Mouse (Mus musculus): ENCODE results near the gene Ttc28.
"Not testable (repeated sequence)": the region's sequence is repeated elsewhere in the genome, so short reads cannot be mapped to it uniquely, and the experiment has no call there.

The Ttc28 gene

GRCm38 (mm10) chr5:111243447-111244040 lies 363.9 kb downstream of the Ttc28 start:
- peak; percentile 80 for DNase-seq (ENCODE audit: low spot score)

DNA sequence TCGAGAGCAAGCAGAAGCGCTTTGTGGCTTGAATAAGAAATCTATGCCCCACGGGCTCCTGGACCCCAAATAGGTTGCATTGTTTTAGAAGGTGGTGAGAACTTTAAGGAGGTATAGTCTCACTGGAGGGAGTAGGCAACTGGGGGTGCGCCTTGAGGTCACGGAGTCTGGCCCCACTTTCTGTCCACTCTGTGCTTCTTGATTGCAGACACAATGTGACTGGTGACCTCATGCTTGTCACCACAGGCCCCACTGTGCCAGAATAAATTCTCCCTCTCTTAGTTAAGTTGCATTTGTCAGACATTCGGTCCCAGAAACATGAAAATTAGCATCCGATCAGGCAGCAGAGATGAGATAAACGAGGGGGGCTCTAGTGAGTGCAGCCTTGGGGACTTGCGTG lies 364.5 kb downstream of the Ttc28 start:
- no peak for DNase-seq (ENCODE audit: low spot score)

GRCm38 (mm10) chr5:111247571-111248265 lies 368.1 kb downstream of the Ttc28 start:
- DNase-seq (ENCODE audit: low spot score): no peak

- no peak for DNase-seq (ENCODE audit: low spot score)
Measured at GRCm38 (mm10) chr5:111252147-111252546, 372.5 kb downstream of the Ttc28 start.

- DNase-seq (ENCODE audit: low spot score): no peak
Measured at GRCm38 (mm10) chr5:111254362-111254761, 374.8 kb downstream of the Ttc28 start.

DNA sequence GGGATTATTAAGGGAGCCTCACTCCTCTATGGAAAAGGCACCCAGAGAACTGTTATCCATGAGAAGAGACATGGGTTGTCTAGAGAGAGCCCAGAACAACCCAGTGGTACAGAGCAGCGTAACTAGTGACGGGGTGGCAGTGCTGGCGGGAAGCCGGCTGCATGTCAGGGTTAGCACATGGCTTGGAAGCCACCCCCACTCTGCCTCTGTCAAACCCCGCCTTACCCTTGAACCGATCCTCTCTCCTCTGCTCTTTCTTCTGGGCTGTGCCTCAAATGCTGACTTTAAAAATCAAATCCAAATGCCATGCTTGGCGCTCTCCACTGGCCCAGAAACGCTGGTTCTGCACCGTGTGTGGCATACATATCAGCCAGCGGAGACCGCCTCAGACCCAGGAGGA lies 375.2 kb downstream of the Ttc28 start:
- DNase-seq (ENCODE audit: low spot score): no peak

GRCm38 (mm10) chr5:111256181-111256580 lies 376.6 kb downstream of the Ttc28 start:
- peak; percentile 77 for DNase-seq (ENCODE audit: low spot score)

DNA sequence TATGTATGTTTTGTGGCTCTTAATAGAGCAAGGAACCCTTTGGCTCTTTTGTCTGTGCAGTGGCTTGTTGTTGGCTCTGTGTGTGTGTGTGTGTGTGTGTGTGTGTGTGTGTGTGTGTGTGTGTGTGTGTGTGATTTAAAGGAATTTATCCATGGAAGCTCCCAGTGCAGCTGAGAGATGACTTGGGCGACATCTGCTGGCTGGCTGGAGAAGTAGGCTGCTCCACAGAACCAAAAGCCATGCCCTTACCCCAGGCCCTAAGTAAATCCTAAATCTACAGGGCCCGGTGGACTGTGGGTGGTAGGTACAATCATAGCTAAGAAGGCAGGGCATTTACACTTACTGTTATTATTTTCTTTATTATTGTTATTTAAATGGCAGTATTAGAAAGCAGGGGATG lies 377.5 kb downstream of the Ttc28 start:
- peak; percentile 84 for DNase-seq (ENCODE audit: low spot score)

- not testable (repeated sequence) for DNase-seq (ENCODE audit: low spot score)
Measured at GRCm38 (mm10) chr5:111261162-111261561, 381.6 kb downstream of the Ttc28 start.

GRCm38 (mm10) chr5:111261733-111262573 lies 382.4 kb downstream of the Ttc28 start:
- DNase-seq (ENCODE audit: low spot score): no peak

GRCm38 (mm10) chr5:111262574-111263239 lies 383.1 kb downstream of the Ttc28 start:
- peak; percentile 68 for DNase-seq (ENCODE audit: low spot score)

DNA sequence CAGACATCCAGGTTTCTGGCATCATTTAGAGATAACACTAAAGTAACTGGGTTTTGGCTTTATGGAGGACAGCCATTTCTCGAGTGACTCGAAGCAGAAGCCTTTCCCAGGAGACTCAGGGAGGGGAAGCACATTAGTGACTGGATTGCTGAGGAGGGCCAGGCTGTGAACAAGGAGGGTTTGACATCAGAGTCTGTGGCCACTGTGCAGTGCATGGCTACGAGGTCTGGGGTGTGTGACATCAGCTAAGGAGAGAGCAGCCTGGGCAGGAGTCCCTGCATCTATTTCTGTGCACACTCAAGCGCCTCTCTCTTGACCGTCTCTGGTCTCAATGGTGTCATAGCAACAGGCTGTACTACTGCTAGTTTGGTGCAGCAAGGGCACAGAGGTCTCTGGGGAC lies 383.8 kb downstream of the Ttc28 start:
- DNase-seq (ENCODE audit: low spot score): no peak

GRCm38 (mm10) chr5:111264488-111264887 lies 384.9 kb downstream of the Ttc28 start:
- DNase-seq (ENCODE audit: low spot score): no peak

GRCm38 (mm10) chr5:111266658-111267057 lies 387.1 kb downstream of the Ttc28 start:
- DNase-seq (ENCODE audit: low spot score): no peak

GRCm38 (mm10) chr5:111267100-111267499 lies 387.5 kb downstream of the Ttc28 start:
- no peak for DNase-seq (ENCODE audit: low spot score)

DNA sequence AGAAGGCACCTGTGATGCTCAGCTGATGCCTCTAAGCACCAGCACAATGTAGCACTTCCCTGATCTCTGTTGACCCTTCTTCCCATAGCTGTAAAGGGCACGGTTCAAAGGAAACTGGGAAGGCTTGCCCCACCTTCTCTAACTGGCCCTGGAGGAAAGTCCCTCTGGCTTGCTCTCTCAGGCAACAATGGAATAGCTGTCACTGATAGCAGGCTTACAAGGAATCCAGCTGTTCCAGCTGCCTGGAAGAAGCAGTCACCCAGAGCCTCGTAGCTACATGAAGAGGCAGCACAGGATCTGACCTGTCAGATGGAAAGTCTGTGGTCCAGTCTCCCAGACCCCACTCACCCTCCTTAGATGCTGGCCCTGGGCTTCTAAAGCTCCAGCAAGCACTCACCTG lies 389.2 kb downstream of the Ttc28 start:
- no peak for DNase-seq (ENCODE audit: low spot score)

GRCm38 (mm10) chr5:111269613-111270205 lies 390.1 kb downstream of the Ttc28 start:
- peak; percentile 94 for DNase-seq (ENCODE audit: low spot score)

DNA sequence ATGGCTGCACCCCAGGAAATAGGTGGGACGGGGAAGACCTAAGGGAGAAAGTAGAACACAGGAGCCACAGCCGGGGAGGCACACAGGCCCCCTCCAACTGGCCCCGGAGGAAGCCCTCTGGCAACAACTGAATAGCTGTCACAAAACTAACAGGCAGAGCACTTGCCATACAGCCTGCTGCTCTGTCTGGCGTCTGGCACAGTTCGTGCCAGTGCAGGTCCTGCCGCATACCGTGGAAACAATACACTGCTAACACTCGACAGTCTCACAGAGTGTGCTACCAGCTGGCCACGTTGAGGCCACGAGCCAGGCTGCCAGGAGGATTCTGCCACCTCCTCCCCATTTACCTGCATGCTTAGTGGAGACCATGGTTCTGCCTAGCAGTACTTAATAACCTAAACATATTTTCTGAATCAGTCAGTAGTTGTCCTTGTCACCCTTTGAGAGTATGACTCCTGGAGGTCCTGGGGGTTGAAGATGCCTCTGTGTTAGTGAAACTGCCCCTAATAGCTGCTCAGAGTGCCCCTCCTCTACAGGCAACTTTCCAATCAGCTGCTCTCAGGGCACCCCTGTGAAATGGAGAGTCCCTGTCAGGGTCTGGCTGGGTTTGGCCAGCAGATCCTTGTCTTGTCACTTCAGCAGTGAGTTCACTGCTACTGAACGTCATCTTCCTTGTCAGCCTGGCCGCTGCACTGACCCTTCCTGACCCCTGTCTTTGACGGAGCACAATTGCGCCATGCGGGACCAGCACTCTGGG lies 390.8 kb downstream of the Ttc28 start:
- DNase-seq (ENCODE audit: low spot score): no peak

- DNase-seq (ENCODE audit: low spot score): peak; percentile 93
Measured at GRCm38 (mm10) chr5:111273589-111273988, 394.0 kb downstream of the Ttc28 start.

- DNase-seq (ENCODE audit: low spot score): no peak
Measured at GRCm38 (mm10) chr5:111274948-111275347, 395.3 kb downstream of the Ttc28 start.
